Mouse (Mus musculus) G1E-ER4 (cell line): ENCODE results near the gene Arhgef18. TPM values are rescaled to one million over a fixed set of nuclear protein-coding genes. Genes with fewer than 3 reads are reported as not detected.

Source experiments
- GATA1 ChIP-seq: IDR thresholded peaks from one replicate; pipeline ENCODE4 v1.8.0; 2012; ENCODE audit warnings: low read length, inconsistent platforms
- polyA plus RNA-seq: library from polyadenylated mRNA; stranded (reverse); fragments of >175 nt; gene quantifications from 2 replicates; pipeline ENCODE4 v1.2.3, GENCODE M21; 2012

Arhgef18 gene
- polyA plus RNA-seq, 1 experiment = 32.4 TPM

DNA sequence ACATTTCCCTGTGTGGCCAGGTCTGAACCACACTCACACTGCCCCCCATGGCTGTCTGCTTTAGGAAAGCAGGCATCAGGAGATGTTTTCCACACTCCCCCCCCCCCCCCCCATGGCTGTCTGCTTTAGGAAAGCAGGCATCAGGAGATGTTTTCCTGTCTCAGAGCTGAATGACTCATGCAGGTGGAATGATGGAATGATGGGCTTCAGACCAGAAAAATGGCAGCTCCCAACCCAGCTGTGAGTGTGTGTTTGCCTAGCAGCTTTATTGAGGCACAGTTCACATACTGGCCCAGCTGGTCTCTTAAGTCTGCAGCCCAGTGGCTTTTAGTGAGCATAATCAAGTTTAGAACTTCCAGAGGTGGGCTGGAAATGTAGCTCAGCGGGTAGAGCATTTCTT is 25.3 kb downstream of the Arhgef18 start:
- no peak for TF ChIP-seq GATA1

GRCm38 (mm10) chr8:3420105-3420706 is 27.4 kb downstream of the Arhgef18 start:
- TF ChIP-seq GATA1 = no peak

- TF ChIP-seq GATA1 = no peak
These were observed 28.7 kb downstream of the Arhgef18 start for GRCm38 (mm10) chr8:3421507-3421906.

- TF ChIP-seq GATA1 = no peak
These were observed 32.4 kb downstream of the Arhgef18 start for GRCm38 (mm10) chr8:3425217-3425616.

DNA sequence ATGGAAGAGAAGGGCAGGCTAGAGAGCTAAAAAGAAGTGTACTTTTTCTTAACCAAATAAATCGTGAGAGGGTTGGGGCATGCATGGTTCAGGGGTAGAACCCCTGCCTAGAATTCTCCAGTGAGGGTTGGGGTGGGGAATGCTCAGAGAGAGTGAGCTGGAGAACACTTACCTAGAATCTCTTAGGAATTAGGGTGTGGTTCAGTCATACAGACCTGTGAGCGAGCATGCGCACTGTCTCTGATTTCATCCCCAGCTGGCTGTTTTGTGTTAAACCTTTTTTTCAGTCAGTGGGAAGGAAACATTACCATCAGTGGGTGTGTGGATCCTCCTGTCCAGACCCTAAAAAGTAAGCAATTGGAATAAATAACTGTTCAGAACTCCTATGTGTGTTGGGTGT is 33.4 kb downstream of the Arhgef18 start:
- no peak for TF ChIP-seq GATA1

- no peak for TF ChIP-seq GATA1
These were observed 35.6 kb downstream of the Arhgef18 start for GRCm38 (mm10) chr8:3428426-3428825.

DNA sequence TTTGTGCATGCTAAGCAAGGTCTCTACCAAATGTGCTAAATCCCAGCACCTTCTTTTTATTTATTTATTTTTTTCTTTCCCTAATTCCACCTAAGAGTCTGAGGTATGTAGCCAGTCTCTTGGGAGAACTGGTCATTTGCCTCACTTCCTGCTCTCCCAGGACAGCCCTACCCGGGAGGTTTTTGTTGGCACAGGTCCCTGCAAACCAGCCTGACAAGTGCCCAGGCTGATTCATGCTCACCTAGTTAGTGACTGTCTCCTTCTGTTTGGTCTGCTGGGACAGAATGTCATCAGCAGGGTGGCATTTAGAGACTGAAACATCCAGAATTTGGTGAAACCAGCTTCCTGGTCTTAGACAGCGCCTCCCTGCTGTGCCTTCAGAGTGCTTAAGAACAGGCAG is 37.2 kb downstream of the Arhgef18 start:
- TF ChIP-seq GATA1 = no peak

GRCm38 (mm10) chr8:3431113-3431512 is 38.3 kb downstream of the Arhgef18 start:
- no peak for TF ChIP-seq GATA1

- no peak for TF ChIP-seq GATA1
These were observed 43.7 kb downstream of the Arhgef18 start for GRCm38 (mm10) chr8:3436492-3436891.

DNA sequence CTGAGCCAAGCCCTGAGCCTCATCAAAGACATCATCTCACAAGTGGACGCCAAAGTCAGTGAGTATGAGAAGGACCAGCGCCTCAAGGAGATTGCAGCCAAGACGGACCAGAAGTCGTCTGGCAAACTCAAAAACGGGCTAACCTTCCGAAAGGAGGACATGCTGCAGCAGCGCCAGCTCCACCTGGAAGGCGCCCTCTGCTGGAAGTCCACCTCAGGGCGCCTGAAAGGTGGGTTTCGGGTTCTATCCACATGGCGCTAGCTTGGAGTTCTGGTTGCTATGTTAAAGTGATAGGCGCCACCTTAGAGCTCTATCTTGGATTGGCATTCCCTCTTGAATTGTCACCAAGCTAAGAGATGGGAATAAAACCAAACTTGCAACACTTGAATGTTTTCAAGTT is 46.7 kb downstream of the Arhgef18 start:
- TF ChIP-seq GATA1 = no peak

GRCm38 (mm10) chr8:3449226-3449625 is 56.4 kb downstream of the Arhgef18 start:
- TF ChIP-seq GATA1 = no peak

DNA sequence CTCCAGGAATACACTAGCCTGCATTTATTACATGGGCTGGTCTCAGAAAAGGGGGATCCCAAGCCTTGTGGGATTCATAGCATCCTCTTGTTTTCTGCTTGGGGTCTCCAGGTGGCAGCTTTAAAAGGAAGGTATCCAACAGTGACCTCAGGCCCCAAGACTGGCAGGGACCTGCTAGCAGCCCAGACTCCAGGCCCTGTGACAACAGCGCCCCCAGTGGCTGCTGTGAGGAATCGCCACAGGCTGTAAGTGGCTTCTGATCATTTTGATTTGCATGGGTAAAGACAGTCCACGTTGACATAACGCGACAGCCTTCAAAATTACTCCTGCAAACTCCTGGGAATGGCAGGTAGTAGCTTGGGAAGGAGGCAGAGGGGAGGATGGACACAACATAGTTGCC is 57.9 kb downstream of the Arhgef18 start:
- TF ChIP-seq GATA1 = no peak

GRCm38 (mm10) chr8:3451992-3452391 is 59.2 kb downstream of the Arhgef18 start:
- no peak for TF ChIP-seq GATA1

DNA sequence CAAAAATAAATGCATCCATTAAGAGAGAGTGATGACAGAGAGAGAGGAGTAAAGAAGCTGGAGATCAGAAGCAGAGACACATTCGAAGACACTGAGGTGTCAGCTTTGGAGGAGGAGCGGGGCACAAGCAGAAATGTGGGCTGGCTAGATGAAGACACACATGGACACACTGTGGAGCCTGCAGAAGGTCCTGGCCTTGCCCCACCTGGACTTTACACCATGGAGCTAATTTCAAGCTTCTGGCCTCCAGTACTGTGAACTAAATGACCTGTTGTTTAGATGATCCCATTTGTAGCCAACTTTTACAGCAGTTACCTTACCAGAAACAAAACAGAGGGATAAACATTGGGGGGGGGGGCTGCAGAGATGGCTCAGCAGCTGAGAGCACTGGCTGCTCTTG is 70.4 kb downstream of the Arhgef18 start:
- no peak for TF ChIP-seq GATA1

DNA sequence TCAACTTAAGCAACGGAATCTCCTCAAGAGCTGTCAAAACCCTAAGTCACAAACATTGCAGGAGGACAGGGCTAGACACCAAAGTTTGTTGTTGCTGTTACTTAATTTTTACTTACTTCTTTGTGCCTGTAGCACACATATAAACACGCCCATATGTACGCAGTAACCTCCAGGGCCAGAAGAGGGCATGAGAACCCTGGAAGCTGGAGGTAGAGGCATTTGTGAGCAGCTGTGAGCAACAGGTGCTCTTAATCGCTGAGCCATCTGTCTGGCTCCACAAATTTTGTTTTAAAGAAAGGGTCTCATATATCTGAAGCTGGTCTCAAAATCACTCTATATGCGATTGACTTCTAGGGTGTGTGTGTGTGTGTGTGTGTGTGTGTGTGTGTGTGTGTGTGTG is 71.5 kb downstream of the Arhgef18 start:
- TF ChIP-seq GATA1 = no peak

GRCm38 (mm10) chr8:3467006-3467885 is 74.4 kb downstream of the Arhgef18 start, which contains the start of gene Pex11g:
Pex11g (minus strand) TSS chr8:3467680.
- TF ChIP-seq GATA1 = no peak
